Mouse (Mus musculus) mouse trophoblast stem cell (cell line): ENCODE data around the gene Ddx6.
"Not testable (repeated sequence)": the region's sequence is repeated elsewhere in the genome, so short reads cannot be mapped to it uniquely, and the experiment has no call there.

Source experiments
- in situ Hi-C, 2 experiments: fragments of 300-500 bp; cut with MseI, MboI; formaldehyde crosslinking; loops; 2 replicates in 1 of 2; 3 replicates in 1 of 2; pipeline ENCODE4 v1.15.1; 2025

The Ddx6 gene

DNA sequence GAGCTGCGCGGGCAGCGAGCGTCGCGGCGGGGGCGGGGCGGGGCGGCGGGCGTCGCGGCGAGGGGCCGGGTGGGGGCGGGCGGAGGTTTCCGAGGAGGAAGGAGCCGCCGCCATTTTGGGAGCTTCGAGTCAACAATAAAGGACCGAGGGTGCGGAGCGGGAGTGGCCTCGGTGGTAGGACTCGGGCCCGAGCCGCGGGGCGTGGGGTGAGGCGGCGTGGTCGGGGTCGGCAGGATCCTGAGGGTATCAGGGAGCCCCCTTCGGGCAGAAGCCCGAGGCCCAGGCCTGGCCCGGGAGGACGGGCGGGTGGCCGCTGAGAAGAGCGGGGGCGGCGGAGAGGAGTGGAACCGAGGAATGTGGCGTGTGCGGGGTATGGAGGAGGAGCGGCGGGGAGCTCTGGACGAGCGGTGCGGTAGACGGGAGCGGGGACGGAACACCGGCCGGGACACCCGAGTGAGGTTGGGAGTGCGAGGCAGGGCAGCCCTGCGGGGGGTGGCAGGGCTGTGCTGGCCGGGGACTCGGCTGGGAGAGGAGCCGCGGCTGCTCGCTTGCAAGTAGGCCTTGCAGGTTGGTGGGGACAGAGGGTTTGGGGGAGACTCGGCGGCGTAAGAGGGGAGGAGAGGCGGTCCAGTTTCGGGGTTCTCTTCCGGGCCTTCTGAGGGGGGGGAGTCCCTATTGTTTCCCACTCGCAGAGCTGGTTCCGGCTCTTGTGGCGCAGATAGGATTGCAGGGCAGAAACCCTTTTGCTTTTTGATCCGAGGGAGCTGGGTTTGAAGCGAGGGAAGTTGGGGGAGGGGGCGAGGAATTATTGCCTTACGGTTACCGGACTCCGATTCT lies at the start of gene Ddx6:
Gene Ddx6 (plus strand): TSS at position 114 of the 837 bp plus-strand sequence.
- in situ Hi-C loops = no loop called here

DNA sequence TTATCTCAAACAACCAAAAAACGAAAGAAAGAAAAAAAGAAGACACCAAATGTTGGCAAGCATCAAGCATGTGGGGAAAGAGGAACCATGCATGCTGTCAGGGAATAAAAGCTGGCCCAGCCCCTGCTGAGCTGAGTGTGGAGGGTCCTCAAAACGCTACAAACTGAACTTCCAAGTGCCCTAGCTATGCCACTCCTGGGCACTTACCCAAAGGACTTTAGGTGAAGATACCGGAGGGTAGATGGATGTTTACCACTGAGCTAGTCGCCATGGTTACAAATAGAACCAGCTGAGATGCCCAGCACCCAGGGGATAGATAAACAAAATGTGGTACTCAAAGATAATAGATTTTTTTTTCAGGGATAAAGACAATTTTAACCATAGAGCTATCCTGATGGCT lies 43.1 kb upstream of the Ddx6 start, which contains the start of gene Cxcr5:
Gene Cxcr5 (minus strand): TSS at position 281 of the 400 bp plus-strand sequence.
- in situ Hi-C loops = no loop called here

DNA sequence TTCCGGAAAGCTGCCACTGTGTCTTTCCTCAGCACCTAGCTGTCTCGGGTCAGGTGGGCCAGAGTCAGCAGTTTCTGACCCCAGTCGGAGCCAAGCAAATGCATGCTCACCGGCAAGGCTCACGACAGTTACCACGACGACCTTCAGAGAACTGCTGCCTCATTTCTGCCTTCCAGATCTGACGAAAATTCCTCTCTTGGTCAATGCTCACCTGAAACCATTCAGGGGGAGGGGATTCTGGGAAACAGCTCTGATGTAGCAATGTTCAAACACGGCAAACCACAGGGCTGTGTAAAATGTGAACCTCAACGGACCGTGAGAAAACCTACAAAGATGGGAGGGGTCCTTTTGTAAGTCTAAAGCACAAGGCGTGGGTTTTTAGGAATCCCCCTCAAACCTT lies 41.8 kb upstream of the Ddx6 start:
- in situ Hi-C loops = no loop called here

DNA sequence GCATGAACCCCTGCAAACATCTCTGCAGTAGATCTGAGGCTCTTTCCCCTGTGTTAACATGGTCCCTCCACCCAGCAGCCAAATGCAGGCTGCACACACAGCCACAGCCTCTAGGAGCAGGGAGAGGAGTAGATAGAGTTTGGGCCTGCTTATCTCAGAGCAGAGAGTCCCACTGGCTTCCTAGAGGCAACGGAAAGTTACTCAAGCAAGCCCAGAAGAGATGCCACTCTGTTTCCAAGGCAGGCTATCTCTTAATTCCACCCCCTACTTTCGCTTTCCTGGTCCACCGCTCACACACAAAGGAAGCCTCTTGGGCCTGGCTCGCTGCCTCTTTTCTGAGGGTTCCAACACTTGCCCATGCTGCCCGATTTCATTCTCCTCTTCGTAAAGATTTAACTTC lies 39.3 kb upstream of the Ddx6 start:
- in situ Hi-C loops = no loop called here

DNA sequence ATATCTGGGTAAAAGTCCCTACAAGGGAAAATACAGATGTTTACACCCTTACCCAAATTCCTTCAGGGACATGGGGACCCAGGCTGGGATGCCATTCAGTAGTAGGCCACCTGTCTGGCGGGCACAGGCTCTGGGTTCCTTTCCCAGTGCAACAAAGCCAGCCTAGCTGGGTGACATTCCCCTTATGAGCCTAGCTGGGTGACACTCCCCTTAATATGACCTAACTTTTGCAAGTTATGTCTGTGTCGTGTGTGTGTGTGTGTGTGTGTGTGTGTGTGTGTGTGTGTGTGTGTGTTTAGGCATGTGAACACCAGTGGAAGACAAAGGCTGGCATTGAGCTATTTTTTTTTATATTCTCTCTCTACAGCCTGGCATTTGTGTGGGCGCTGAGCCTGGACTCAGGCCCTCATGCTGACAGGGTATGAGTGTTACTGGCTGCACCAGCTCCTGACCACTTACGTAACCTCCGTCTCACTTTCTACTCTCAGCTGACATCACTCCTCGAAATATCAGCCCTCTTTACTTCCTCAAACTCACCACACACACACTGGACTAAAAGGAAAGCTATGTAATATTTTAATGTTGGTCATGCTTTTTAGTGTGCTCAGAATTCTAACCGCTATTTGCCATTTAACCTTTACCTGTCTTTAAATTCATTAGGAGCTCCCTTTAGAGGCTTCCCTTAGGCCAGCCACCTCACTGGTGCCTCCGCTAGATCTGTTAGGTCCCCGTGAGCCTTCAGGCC lies 37.2 kb upstream of the Ddx6 start:
- in situ Hi-C loops = no loop called here

DNA sequence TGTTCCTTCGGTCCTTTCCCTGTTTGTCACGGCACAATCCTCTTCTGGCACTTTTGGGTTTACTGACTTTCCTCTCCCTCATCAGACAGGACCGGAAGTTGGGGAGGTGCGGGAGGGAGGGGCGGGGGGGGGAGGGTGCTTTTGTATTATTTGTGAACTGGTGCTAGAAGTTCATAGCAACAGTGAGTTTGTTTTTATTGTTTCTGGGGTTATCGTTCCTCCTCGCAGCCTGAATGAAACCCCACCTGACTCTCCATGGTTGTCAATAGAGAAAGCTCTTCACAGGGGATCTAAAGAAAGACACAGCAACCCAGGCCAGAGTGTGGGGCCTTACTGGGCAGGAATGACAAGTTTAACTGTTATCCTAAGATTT lies 36.6 kb upstream of the Ddx6 start:
- in situ Hi-C loops = no loop called here

DNA sequence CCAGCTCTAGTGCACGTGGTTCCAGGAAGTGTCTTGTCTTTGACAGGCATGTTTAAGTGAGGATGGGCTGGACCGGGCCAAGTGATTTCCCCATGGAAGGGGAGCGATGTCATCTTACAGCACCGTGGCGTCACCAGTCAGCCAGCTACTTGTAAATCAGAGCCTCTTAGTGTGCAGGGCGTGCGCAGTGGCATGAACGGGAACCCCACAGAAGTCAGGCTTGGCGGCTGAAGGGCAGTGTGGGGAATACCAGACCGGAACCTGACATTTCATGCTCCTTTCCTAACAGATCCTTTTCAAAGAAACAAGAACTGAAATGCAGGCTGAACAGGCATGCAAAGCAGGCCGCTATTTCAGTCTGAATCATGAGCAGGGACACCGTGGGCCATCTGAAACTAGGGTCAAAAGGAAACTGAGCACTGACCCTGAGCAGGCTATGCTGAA lies 33.7 kb upstream of the Ddx6 start:
- in situ Hi-C loops = no loop called here

DNA sequence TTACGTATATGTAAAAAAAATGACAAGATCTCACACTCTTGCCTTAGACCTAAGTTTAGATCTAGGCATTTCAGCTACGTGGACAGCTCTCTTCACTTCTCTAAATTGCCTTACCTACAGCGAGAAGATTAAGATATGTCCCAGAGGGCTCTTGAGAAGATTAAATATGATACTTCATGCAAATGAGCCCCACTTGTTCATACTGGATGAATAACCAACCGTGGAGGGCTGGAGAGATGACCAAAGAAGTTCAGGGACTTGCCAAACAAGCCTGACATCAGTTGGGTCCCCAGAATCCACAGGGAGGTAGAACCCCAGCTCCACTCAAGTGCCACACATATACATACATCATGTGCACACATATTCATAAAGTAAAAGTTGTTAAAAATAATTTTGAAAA lies 31.4 kb upstream of the Ddx6 start:
- in situ Hi-C loops = no loop called here

DNA sequence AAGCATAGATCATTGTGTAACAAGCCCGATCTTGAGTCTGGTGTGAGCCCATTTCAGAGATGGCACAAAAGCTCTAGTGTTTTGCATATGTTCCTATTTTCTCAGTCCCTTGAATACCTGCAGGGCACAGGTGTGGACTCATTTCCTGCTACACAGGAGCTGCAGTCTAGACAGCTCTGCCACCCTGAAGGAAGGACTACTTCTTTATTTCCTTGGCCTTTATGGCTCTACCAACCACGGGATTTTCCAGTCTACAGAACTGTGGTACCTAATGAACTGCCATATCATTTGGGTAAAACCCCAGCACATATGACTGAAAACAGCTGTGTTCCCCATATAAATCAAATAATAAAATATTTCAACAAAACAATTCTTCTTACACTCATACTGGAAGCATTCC lies 29.6 kb upstream of the Ddx6 start:
- in situ Hi-C loops = no loop called here

DNA sequence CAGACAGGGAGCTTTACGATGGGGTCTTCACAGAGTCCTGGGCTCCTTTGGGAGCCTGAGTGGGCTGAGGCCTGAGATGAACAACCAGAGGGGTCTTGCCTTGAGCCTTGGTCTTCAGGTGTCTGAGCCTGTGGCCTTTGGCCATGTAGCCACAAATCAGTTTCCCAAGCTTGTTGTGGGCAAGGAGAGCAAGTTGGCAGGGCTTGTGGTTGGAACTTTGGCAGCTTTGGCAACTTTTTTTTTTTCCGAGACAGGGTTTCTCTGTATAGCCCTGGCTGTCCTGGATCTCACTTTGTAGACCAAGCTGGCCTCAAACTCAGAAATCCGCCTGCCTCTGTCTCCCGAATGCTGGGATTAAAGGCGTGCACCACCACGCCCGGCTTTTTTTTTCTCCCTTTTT lies 28.6 kb upstream of the Ddx6 start:
- in situ Hi-C loops = not testable (repeated sequence)

DNA sequence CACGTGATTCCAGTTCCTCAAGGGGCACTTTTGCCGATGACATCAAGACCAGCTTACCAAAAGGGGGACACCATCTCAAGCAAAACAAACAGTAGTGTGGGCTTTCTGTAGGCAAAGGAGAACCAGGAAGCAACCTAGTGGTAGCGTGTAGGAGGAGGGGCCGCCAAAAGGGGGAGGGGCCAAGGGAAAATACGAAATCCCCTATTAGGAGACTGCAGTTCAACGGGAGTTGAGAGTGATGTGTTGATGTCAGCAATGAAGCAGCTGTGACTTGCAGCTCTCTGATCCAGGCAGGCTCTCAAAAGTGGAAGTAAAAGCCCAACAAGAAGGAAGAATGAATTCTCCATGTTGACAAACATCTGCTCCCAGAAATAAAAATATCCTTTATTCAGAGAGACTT lies 25.3 kb upstream of the Ddx6 start:
- in situ Hi-C loops = no loop called here

DNA sequence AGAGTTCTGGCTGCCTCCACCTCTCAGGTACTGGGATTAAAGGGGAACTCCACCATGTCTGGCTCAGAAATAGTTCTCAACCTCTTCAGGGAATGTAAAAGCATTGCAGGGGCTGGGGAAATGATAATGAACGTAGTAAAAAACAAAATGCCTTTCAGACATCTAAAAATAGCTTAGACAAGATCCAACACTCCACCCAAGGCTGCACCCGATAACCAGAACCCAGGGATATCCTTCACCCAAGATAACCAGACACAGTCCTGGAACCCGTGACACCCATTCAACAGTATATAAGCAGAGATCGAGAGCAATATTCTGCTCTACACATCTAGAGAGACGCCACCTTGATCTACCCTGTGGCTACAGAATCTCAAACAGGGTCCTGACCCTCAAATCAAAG lies 24.6 kb upstream of the Ddx6 start:
- in situ Hi-C loops = no loop called here

DNA sequence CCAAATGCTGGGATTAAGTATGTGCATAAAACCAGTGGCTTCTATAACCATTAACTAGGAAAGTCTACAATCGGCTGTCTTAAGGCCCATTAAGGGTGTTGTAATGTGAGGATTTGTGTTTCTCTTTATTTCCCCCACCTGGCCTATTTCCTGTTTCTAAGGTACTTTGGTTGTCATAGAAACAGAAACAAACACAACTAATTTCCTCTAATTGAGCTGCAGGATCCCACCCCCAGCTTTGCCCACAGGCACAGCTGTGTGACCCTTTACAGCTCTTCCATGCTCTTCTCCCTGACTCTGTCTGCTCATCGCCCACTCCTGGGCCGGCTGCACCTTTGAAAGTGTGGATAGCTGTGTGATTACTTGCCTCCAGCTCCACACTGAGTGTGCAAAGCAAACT lies 23.3 kb upstream of the Ddx6 start:
- in situ Hi-C loops = no loop called here

DNA sequence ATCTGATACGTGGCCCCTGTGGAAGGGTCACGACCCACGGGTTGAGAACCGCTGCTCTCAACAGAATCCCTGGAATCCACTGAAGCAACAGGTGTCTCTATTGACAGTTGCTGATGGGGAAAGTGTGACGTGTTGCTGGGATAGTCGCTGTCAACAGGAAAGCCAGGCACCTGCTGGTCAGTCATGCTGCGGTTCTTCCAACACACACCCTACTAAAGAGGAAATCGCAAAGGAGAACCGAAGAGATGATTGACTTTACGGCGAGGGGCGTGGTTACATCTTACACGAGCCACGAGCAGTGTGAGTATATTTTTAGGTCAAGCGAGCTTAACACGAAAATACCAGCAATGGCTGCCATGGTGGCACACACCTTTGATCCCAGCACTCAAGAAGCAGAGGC lies 22.3 kb upstream of the Ddx6 start:
- in situ Hi-C loops = no loop called here

DNA sequence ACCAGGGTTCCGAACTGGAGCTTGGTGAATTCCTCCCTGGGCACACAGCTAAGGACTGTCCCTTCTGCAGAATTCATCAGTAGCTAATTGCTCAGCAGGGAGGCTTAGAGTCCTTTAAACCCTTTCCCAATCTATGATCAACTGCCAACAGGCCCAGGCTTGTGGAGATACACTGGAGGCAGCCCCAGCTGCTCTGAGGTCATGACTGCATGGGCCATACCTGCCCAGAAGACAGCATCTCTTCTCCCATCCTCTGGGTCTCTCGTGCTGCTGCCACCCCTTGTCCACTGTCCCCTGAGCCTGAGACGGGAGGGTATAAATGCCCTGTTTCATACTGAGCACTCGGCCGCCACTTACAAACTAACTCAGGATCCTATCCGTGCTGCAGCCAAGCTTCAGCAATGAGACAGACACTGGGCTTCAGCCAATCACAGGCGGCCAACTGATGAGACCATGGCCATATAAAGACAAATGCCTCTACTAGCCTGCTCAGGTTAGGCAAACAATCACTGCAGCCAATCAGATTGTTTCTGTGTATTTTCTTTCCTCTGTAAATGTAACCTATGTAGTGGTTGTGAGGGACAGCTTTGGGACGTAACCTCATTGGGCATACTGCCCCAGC lies 17.9 kb upstream of the Ddx6 start:
- in situ Hi-C loops = no loop called here

DNA sequence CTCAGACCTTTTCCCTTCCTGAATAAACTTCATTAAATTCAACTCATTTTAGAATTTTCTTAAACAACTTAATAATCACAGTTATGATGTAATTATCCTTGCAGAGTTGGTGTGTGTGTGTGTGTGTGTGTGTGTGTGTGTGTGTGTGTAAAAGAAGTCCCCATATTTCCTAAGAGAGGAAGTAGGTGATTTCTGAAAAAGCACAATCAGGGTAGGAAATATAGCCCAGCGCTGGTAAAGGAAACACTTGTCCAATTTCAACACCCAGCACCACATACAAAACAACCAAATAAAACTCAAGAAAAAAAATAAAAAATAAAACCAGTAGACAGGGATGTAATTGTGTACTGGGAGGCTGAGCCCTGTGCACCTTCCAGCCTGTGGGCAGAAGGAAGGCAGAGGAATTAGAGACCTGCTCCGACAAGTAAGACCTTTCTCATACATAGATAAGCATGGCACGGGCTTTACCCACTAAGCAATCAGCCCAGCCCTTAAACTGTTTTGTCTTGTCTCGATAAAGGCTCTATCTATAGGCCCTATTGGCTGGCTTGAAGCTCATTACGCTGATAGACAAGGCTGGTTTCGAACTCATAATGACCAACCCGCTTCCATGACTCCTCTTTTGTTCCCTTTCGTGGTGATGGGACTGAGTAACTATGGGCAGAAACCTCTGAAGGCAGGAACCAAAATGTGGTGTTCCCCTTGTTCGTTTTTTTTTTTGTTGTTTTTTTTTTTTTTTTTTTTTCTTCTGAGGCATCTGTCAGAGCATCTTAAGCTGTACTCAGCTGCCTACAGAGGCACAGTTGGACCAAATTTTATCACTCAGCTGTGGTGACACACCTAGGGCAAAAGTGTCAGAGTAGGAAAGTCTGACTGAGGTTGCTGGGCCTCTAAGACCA lies 17.2 kb upstream of the Ddx6 start:
- in situ Hi-C loops = no loop called here

DNA sequence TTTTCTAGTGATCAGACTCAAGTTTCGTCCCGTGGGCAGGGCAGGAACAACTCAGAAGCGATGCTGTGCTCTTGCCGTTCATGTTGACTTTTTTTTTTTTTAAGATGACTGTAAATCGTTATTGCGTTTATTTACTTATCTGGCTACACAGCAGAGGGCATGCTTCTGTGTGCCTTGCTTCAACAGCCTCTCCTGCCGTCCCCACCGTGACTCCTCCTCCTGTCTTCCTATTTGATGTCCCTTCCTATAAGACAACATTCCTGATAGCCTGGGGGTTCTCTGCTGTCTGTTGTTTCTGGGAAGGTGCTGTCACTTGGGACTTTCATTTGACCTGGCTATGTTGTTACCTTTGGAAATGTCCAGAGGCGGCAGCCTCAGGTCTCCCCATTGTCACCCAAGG lies 16.1 kb upstream of the Ddx6 start:
- in situ Hi-C loops = no loop called here

DNA sequence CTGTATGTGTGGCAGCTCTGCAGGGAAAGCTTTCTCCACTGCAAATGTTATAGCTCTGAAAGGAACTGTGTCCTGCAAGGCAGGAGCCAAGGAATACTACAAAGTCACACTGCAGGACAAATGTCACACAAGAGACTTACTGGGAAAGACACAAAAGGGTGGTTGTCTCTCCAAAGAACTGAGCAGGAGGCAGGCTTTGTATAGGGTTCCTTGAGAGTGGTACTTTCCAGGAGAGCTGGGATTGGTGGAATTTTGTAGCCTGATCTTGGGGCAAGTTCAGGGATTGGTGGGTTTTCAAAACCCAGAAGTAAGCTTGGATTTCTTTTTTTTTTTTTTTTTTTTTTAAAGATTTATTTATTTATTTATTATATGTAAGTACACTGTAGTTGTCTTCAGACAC lies 15.6 kb upstream of the Ddx6 start:
- in situ Hi-C loops = no loop called here

DNA sequence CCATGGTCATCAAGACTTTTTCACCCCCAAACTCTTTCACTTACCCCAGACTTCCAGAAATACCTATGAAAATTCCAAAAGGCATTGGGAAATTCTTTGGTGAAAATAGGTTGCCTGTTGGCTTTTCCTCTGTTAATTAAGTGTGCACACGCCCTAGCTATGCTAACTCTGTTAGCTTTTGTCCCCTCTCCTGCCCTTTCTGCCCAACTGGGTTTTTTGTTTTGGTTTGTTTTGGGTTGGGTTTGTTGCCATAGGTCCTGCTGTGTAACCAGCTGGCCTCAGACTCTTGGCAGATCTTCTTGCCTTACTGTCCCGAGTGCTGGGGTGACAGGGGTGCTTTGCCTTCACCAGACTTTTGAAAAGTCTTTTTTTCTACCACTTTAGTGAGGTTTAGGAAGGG lies 13.7 kb upstream of the Ddx6 start:
- in situ Hi-C loops = no loop called here

DNA sequence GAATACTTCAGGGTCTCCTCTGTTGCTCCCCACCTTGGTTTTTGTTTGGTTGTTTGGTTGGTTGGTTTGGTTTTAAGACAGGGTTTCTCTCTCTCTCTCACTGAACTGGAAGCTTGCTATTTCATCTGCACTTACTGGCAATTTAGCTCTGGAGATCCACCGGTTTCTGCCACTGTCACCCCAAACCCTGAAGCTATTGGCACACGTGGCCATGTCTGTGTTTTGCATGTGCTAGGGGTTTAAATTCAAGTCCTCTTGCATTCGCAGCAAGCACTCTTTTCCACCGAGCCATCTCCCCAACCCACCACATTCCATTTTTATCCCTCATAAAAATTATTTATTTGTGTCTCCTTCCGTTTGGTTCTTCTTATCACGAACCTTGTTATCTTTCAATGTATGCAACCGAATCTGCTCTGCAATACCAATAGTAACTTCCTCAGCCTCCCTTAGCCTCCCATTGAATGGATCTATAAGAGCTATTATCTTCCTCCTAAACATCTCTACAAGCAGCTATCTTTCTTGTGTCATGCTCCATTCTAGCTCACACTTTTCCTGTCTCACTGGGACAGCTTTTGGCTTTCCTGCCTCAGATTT lies 13.0 kb upstream of the Ddx6 start:
- in situ Hi-C loops = no loop called here

DNA sequence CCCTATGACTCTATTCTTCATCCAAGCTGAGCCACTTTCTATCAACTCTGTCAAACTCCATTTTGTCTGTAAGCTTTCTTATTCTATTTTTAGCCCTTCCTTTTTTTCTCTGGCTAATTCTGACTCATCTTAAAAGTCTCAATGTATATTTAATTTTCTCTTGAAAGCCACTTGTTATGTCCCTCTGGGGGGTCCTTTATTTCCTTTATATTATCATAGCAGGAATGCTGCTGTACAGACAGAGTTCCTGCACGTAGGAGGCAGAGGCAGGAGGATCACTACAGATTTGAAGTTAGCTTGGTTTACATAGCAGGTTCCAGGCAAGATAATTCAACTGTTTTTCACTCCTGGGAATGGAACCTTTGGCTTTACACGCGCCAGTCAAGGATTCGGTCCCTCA lies 11.5 kb upstream of the Ddx6 start:
- in situ Hi-C loops = no loop called here
